8 mouse cellular contexts compared by ENCODE assay signal in the genomic region with DNA sequence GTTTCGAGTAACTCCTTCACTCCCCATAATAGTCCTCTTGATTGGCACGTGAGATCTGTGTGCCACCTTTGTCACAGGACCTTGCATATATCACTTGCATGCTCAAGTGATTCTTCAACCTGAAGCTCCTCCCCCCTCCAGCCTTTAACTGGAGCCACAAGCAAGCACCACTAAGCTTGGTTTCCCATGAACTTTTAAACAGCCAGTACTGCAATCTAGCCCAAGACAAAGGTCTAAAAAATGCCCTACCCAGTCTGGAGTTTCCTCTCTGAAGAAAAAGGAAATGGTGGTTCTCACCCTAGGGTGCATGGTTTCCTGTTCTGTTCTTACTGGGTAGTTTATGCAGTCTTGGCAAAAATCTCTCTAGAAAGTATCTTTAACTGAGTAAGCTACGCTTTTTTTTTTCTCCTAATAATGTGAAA. TPM values are rescaled to one million over a fixed set of nuclear protein-coding genes. Genes with fewer than 3 reads are reported as not detected.
DNase-seq lines count a peak whose midpoint lies in the region; ATAC-seq and TF ChIP-seq lines count a peak whose summit lies in the region.

No protein-coding gene starts in this region.

- peaks cover 7% of the 10 kb centered on the region; the same call in 1 of the 2 replicates for H3K4me1 ChIP-seq in heart, embryonic 16.5 days (ENCODE audit: control insufficient read depth, insufficient read depth, low read length)
- peaks cover 24% of the 10 kb centered on the region for H3K4me1 ChIP-seq in bone marrow macrophage, adult 2 months (ENCODE audit: control insufficient read depth, insufficient read depth, low read length)

- H3K27me3 ChIP-seq in heart, embryonic 16.5 days (ENCODE audit: control insufficient read depth, insufficient read depth, low read length) = no peaks in the 10 kb centered on the region

- peak; percentile 73 for ATAC-seq in heart, embryonic 16.5 days (replicated peaks; ENCODE audit: extremely low read depth, insufficient read depth, low FRiP score)

- no peak for TF ChIP-seq POLR2A in bone marrow macrophage, adult 2 months (IDR thresholded peaks at IDR 0.05; ENCODE audit: borderline replicate concordance, low read depth, low read length)

- DNase-seq in heart, postnatal 14 days = no peak
- peak; percentile 91 for DNase-seq in 416B (ENCODE audit: low read depth)
- DNase-seq in testis, postnatal 10 days (ENCODE audit: low spot score) = no peak
- no peak for DNase-seq in ovary, postnatal 10 days (ENCODE audit: low spot score)
- no peak for DNase-seq in MN1 (ENCODE audit: low spot score)

- H3K4me3 ChIP-seq in heart, embryonic 16.5 days (ENCODE audit: low read length) = no peak overlapping the region
- peak overlapping the region; percentile 31; the same call in 1 of the 2 replicates for H3K4me3 ChIP-seq in bone marrow macrophage, adult 2 months (ENCODE audit: insufficient read depth, low read length)
- H3K4me3 ChIP-seq in macrophage (ENCODE audit: inconsistent target) = no peak overlapping the region

- peak overlapping the region; percentile 45 for H3K27ac ChIP-seq in heart, embryonic 16.5 days (ENCODE audit: low read length)
- H3K27ac ChIP-seq in bone marrow macrophage, adult 2 months (ENCODE audit: insufficient read depth, low read depth, low read length) = peak overlapping the region; percentile 96
- peak overlapping the region; percentile 96 for H3K27ac ChIP-seq in macrophage

- WGBS in heart, embryonic 16.5 days = 62% methylated on average over 3 of the region's 3 CpGs
- WGBS in macrophage (ENCODE audit: missing documents) = 0% methylated on average over 3 of the region's 3 CpGs

- intact Hi-C loops in heart, postnatal 14 days (cut with DNase I) = no loop called here

- H3K9me3 ChIP-seq in heart, embryonic 16.5 days (replicated peaks; ENCODE audit: control insufficient read depth, low read length) = peaks cover 6% of the 10 kb centered on the region; the same call in 1 of the 2 replicates

- peaks cover 8% of the 10 kb centered on the region; the same call in 1 of the 2 replicates for H3K36me3 ChIP-seq in heart, embryonic 16.5 days (ENCODE audit: control insufficient read depth, insufficient read depth)
- no peaks in the 10 kb centered on the region for H3K36me3 ChIP-seq in macrophage (ENCODE audit: inconsistent target)

- peaks cover 84% of the 10 kb centered on the region for H3K79me2 ChIP-seq in macrophage (ENCODE audit: inconsistent target)

- TF ChIP-seq CTCF in bone marrow macrophage, adult 2 months (IDR thresholded peaks at IDR 0.05; ENCODE audit: low read depth, low read length) = no peak

- no peak overlapping the region for H3K9ac ChIP-seq in heart, embryonic 16.5 days (ENCODE audit: low read length)

- H3K4me2 ChIP-seq in heart, embryonic 16.5 days (ENCODE audit: low read depth, low read length) = no peak overlapping the region

RNA-seq across cellular contexts. Expression of a gene that starts 32.6 kb away (rescaled TPM):
- polyA plus RNA-seq in heart, embryonic 16.5 days (2015; fragmentation: Nextera tagmentation; extraction: Ambion mirVana) = 55.0 and 56.2 TPM in 2 replicates
- total RNA-seq in heart, postnatal 14 days (2021) = 10 to 100 TPM; 32.7 to 35.5 TPM
- 91.4 and 98.9 TPM in 2 replicates for polyA plus RNA-seq in bone marrow macrophage, adult 2 months (2012; ENCODE audit: insufficient read depth, insufficient read length, missing spikeins)
- total RNA-seq in macrophage (2018; cell fraction: chromatin; rRNA removed) = 100 to 1,000 TPM in 25 of 26 experiments, 10 to 100 TPM in 1; 95.0 to 256 (median 172) TPM
- total RNA-seq in macrophage (2018; cell fraction: cytosol; rRNA removed) = 100 to 1,000 TPM in 5 of 26 experiments, 10 to 100 TPM in 21; 69.1 to 104 (median 91.0) TPM
- total RNA-seq in macrophage (2018; cell fraction: nucleus; rRNA removed) = 100 to 1,000 TPM in 22 of 26 experiments, 10 to 100 TPM in 4; 67.3 to 230 (median 126) TPM
- 62.8 to 103 TPM (median 74.0 TPM) in 3 replicates for polyA plus RNA-seq in macrophage (2018)

Comparison
In these comparisons a context has a peak if more than half of its experiments do, and no peak if none do; other contexts are left out.
1. H3K27ac ChIP-seq: peak in every context shown above with its lines; median percentile 96 in bone marrow macrophage, adult 2 months; 96 in macrophage; 45 in heart, embryonic 16.5 days.